Mouse (Mus musculus) heart, embryonic 15.5 days (tissue): Measurements from ENCODE around the gene Angptl4. TPM values are rescaled to one million over a fixed set of nuclear protein-coding genes. Genes with fewer than 3 reads are reported as not detected.

Experiments used
- polyA plus RNA-seq: library from polyadenylated mRNA; unstranded; fragments of >200 nt; fragmentation: Nextera tagmentation; extraction: Ambion mirVana; gene quantifications from 2 replicates; pipeline ENCODE4 v1.2.1, GENCODE M21; 2015

Angptl4 gene
- polyA plus RNA-seq, 1 experiment from 2014 or later = 15.4 TPM

Other genes with a start within 250 kb of the Angptl4 start
- gene Myo1f, start 226.1 kb downstream of the Angptl4 start, polyA plus RNA-seq = 2.0 and 5.0 TPM in 2 replicates
- 29.8 and 32.1 TPM in 2 replicates for gene Zfp414, start 152.7 kb downstream of the Angptl4 start, polyA plus RNA-seq
- gene Pram1, start 143.8 kb downstream of the Angptl4 start, polyA plus RNA-seq = 0.24 and 0.70 TPM in 2 replicates
- gene Hnrnpm, start 95.0 kb downstream of the Angptl4 start, polyA plus RNA-seq = 180 and 183 TPM in 2 replicates
- 98.6 and 118 TPM in 2 replicates for gene March2, start 63.2 kb downstream of the Angptl4 start, polyA plus RNA-seq
- gene Rab11b, start 21.3 kb downstream of the Angptl4 start, polyA plus RNA-seq = 274 and 318 TPM in 2 replicates
- 44.1 and 52.6 TPM in 2 replicates for gene Kank3, start 28.7 kb upstream of the Angptl4 start, polyA plus RNA-seq
- 456 and 543 TPM in 2 replicates for gene Rps28, start 42.7 kb upstream of the Angptl4 start, polyA plus RNA-seq
- 487 and 517 TPM in 2 replicates for gene Ndufa7, start 42.7 kb upstream of the Angptl4 start, polyA plus RNA-seq
- 31.4 and 39.9 TPM in 2 replicates for gene Cd320, start 61.3 kb upstream of the Angptl4 start, polyA plus RNA-seq
- not detected in 2 replicates for gene Gm7029, start 92.0 kb upstream of the Angptl4 start, polyA plus RNA-seq
- gene Kifc1, start 108.8 kb upstream of the Angptl4 start, polyA plus RNA-seq = 5.3 and 7.3 TPM in 2 replicates
- gene Platr17, start 123.3 kb upstream of the Angptl4 start, polyA plus RNA-seq = 0.18 TPM in 1 of 2 replicates, not detected in the other
- gene Daxx, start 127.6 kb upstream of the Angptl4 start, polyA plus RNA-seq = 27.1 and 36.7 TPM in 2 replicates
- gene Tapbp, start 134.1 kb upstream of the Angptl4 start, polyA plus RNA-seq = 44.3 and 61.3 TPM in 2 replicates
- gene Zbtb22, start 134.1 kb upstream of the Angptl4 start, polyA plus RNA-seq = 11.3 and 15.3 TPM in 2 replicates
- 34.7 and 44.8 TPM in 2 replicates for gene Rgl2, start 147.7 kb upstream of the Angptl4 start, polyA plus RNA-seq
- 112 and 115 TPM in 2 replicates for gene Pfdn6, start 158.5 kb upstream of the Angptl4 start, polyA plus RNA-seq
- 16.3 and 24.1 TPM in 2 replicates for gene Wdr46, start 158.8 kb upstream of the Angptl4 start, polyA plus RNA-seq
- 5.1 and 6.5 TPM in 2 replicates for gene B3galt4, start 169.7 kb upstream of the Angptl4 start, polyA plus RNA-seq
- 35.5 and 44.7 TPM in 2 replicates for gene Vps52, start 174.0 kb upstream of the Angptl4 start, polyA plus RNA-seq
- gene Rps18, start 174.2 kb upstream of the Angptl4 start, polyA plus RNA-seq = 847 and 935 TPM in 2 replicates
- 37.4 and 80.9 TPM in 2 replicates for gene H2-K1, start 218.5 kb upstream of the Angptl4 start, polyA plus RNA-seq
- 15.8 and 20.8 TPM in 2 replicates for gene Ring1, start 242.8 kb upstream of the Angptl4 start, polyA plus RNA-seq
- gene H2-Ke6, start 246.2 kb upstream of the Angptl4 start, polyA plus RNA-seq = 47.4 and 56.2 TPM in 2 replicates
- 97.8 and 133 TPM in 2 replicates for gene Slc39a7, start 249.9 kb upstream of the Angptl4 start, polyA plus RNA-seq
- 26.8 and 38.5 TPM in 2 replicates for gene Rxrb, start 250.0 kb upstream of the Angptl4 start, polyA plus RNA-seq